18 mouse cellular contexts compared by ENCODE assay signal in the genomic region with DNA sequence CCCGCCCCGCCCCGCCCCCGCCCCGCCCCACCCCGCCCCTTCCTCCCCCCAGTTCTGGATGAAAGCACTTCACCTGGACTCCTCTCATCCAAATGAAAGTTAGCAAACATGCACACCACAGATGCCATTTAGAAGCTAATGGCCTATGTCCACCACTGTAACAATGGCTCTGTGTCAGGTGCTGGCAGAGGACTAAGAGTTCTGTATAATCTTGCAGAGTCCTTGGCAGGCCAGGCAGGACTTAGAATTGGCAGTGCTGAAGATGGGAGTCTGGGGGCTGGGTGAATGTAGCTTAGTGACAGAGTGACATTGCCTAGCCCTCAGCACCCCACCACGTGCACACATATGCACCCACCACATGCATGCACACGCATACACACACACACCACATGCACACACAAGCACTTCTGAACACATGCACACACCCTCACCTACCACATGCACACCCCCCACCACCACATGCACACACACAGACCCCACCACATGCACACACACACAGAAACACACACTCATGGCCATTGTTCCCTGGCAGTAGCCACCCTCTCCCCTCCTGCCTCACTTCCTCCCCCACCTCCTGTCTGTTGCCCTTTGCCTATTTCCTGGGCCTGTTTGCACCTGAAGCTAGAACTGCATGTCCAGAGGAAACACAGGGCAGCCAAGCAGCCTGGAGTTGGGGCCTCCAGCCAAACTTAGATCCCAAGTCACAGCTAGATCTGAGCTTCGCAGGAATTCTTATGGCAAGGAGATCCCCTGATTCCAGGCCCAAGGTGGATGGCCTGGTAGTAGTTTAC. TPM values are rescaled to one million over a fixed set of nuclear protein-coding genes. Genes with fewer than 3 reads are reported as not detected.
A peak's percentile ranks its signal among the peaks of the same experiment; 100 is the strongest.
DNase-seq lines count a peak whose midpoint lies in the region; ATAC-seq and TF ChIP-seq lines count a peak whose summit lies in the region.
"Had no signal": no experiment of that assay in that cellular context is flagged by ENCODE, and none has a peak within 500 bp of the region (broad histone marks: within the 10 kb centered on the region; RNA-seq: fewer than 3 reads in every experiment).

No protein-coding gene starts in this region.

- no peaks in the 10 kb centered on the region for H3K9me3 ChIP-seq in heart, embryonic 11.5 days (replicated peaks; ENCODE audit: control insufficient read depth, low read length)
- H3K9me3 ChIP-seq in liver, postnatal 0 days (ENCODE audit: low read length) = no peaks in the 10 kb centered on the region
- H3K9me3 ChIP-seq in stomach, embryonic 16.5 days (replicated peaks; ENCODE audit: control insufficient read depth, low read length) = no peaks in the 10 kb centered on the region
- H3K9me3 ChIP-seq: forebrain, embryonic 12.5 days; limb, embryonic 12.5 days; liver, embryonic 13.5 days had no signal

- H3K9ac ChIP-seq in heart, adult 2 months (ENCODE audit: low read depth, low read length) = no peak overlapping the region
- no peak overlapping the region for H3K9ac ChIP-seq in heart, embryonic 11.5 days (ENCODE audit: low read depth, low read length)
- no peak overlapping the region for H3K9ac ChIP-seq in liver, adult 2 months (ENCODE audit: low read depth, low read length)
- H3K9ac ChIP-seq in liver, postnatal 0 days (replicated peaks) = no peak overlapping the region
- H3K9ac ChIP-seq in stomach, embryonic 16.5 days (ENCODE audit: low read length) = no peak overlapping the region
- H3K9ac ChIP-seq: forebrain, embryonic 12.5 days; limb, embryonic 12.5 days; liver, embryonic 13.5 days had no signal

- TF ChIP-seq CTCF in heart, adult 2 months (IDR thresholded peaks at IDR 0.05) = no peak
- no peak for TF ChIP-seq CTCF in liver, adult 2 months (IDR thresholded peaks at IDR 0.05; ENCODE audit: low read depth, low read length)
- no peak for TF ChIP-seq CTCF in liver, postnatal 0 days (IDR thresholded peaks at IDR 0.05; ENCODE audit: low read depth)

- H3K4me3 ChIP-seq in heart, adult 2 months = no peak overlapping the region
- H3K4me3 ChIP-seq in heart, embryonic 11.5 days (ENCODE audit: low read depth, low read length) = no peak overlapping the region
- H3K4me3 ChIP-seq in liver, adult 2 months (ENCODE audit: insufficient read depth, low read depth, low read length) = no peak overlapping the region
- H3K4me3 ChIP-seq in liver, postnatal 0 days (ENCODE audit: low read depth, low read length) = no peak overlapping the region
- no peak overlapping the region for H3K4me3 ChIP-seq in stomach, embryonic 16.5 days (replicated peaks; ENCODE audit: low read length)
- H3K4me3 ChIP-seq: forebrain, embryonic 12.5 days; limb, embryonic 12.5 days; liver, embryonic 13.5 days had no signal

- no peak overlapping the region for H3K27ac ChIP-seq in heart, adult 2 months
- H3K27ac ChIP-seq in heart, embryonic 11.5 days (ENCODE audit: low read depth, low read length) = no peak overlapping the region
- no peak overlapping the region for H3K27ac ChIP-seq in liver, adult 2 months (replicated peaks; ENCODE audit: insufficient read depth, low read depth, low read length)
- no peak overlapping the region for H3K27ac ChIP-seq in liver, postnatal 0 days (ENCODE audit: low read depth)
- H3K27ac ChIP-seq in stomach, embryonic 16.5 days (ENCODE audit: low read length) = no peak overlapping the region
- H3K27ac ChIP-seq: forebrain, embryonic 12.5 days; limb, embryonic 12.5 days; liver, embryonic 13.5 days had no signal

- no peaks in the 10 kb centered on the region for H3K79me2 ChIP-seq in heart, adult 2 months (replicated peaks; ENCODE audit: control insufficient read depth, insufficient read depth, low read length)
- H3K79me2 ChIP-seq in liver, adult 2 months (ENCODE audit: control insufficient read depth, insufficient read depth, low read length) = no peaks in the 10 kb centered on the region

- H3K36me3 ChIP-seq in heart, adult 2 months (ENCODE audit: control insufficient read depth, insufficient read depth, low read length) = no peaks in the 10 kb centered on the region
- H3K36me3 ChIP-seq in heart, embryonic 11.5 days (ENCODE audit: control insufficient read depth, insufficient read depth, low read length) = no peaks in the 10 kb centered on the region
- H3K36me3 ChIP-seq in liver, adult 2 months (ENCODE audit: control insufficient read depth, insufficient read depth, low read length) = no peaks in the 10 kb centered on the region
- no peaks in the 10 kb centered on the region for H3K36me3 ChIP-seq in liver, postnatal 0 days (replicated peaks; ENCODE audit: insufficient read depth, low read length)
- H3K36me3 ChIP-seq in stomach, embryonic 16.5 days (ENCODE audit: control insufficient read depth, insufficient read depth, low read length) = no peaks in the 10 kb centered on the region
- H3K36me3 ChIP-seq: forebrain, embryonic 12.5 days; limb, embryonic 12.5 days; liver, embryonic 13.5 days had no signal

- H3K4me1 ChIP-seq in heart, adult 2 months (ENCODE audit: control insufficient read depth, insufficient read depth, low read length) = peaks cover 6% of the 10 kb centered on the region
- no peaks in the 10 kb centered on the region for H3K4me1 ChIP-seq in heart, embryonic 11.5 days (ENCODE audit: control insufficient read depth, insufficient read depth, low read length)
- peaks cover 24% of the 10 kb centered on the region for H3K4me1 ChIP-seq in liver, adult 2 months (ENCODE audit: control insufficient read depth, insufficient read depth, low read length)
- H3K4me1 ChIP-seq in liver, postnatal 0 days (ENCODE audit: insufficient read depth) = peaks cover 14% of the 10 kb centered on the region; the same call in 1 of the 2 replicates
- H3K4me1 ChIP-seq in stomach, embryonic 16.5 days (ENCODE audit: control insufficient read depth, insufficient read depth, low read length) = no peaks in the 10 kb centered on the region
- H3K4me1 ChIP-seq: forebrain, embryonic 12.5 days; limb, embryonic 12.5 days had no signal

- no peak overlapping the region for H3K4me2 ChIP-seq in heart, embryonic 11.5 days
- no peak overlapping the region for H3K4me2 ChIP-seq in liver, postnatal 0 days (ENCODE audit: low read depth, low read length)
- no peak overlapping the region for H3K4me2 ChIP-seq in stomach, embryonic 16.5 days (ENCODE audit: low read depth, low read length)
- H3K4me2 ChIP-seq: forebrain, embryonic 12.5 days; limb, embryonic 12.5 days; liver, embryonic 13.5 days had no signal

- intact Hi-C loops in heart, adult 2 months (cut with DNase I) = no loop called here

- no peaks in the 10 kb centered on the region for H3K27me3 ChIP-seq in heart, adult 2 months (ENCODE audit: control insufficient read depth, insufficient read depth, low read length)
- no peaks in the 10 kb centered on the region for H3K27me3 ChIP-seq in heart, embryonic 11.5 days (ENCODE audit: control insufficient read depth, insufficient read depth, low read length)
- no peaks in the 10 kb centered on the region for H3K27me3 ChIP-seq in liver, adult 2 months (ENCODE audit: control insufficient read depth, insufficient read depth, low read length)
- H3K27me3 ChIP-seq in liver, postnatal 0 days (ENCODE audit: insufficient read depth, low read length) = no peaks in the 10 kb centered on the region
- H3K27me3 ChIP-seq in stomach, embryonic 16.5 days (ENCODE audit: control insufficient read depth, insufficient read depth, low read length) = no peaks in the 10 kb centered on the region
- H3K27me3 ChIP-seq: forebrain, embryonic 12.5 days; limb, embryonic 12.5 days; liver, embryonic 13.5 days had no signal

- 77% methylated on average over 9 of the region's 9 CpGs for WGBS in heart, adult 2 months
- 82% methylated on average over 9 of the region's 9 CpGs for WGBS in heart, embryonic 11.5 days (ENCODE audit: insufficient replicate concordance)
- 76% methylated on average over 9 of the region's 9 CpGs for WGBS in liver, adult 2 months
- WGBS in liver, postnatal 0 days (ENCODE audit: insufficient replicate concordance) = 78% methylated on average over 9 of the region's 9 CpGs
- 76% methylated on average over 9 of the region's 9 CpGs for WGBS in stomach, embryonic 16.5 days

- no peak for DNase-seq in heart, adult 2 months
- DNase-seq in liver, adult 2 months (ENCODE audit: extremely low read depth, low read depth, low spot score) = peak; percentile 63
- no peak for DNase-seq in liver, postnatal 0 days
- DNase-seq in CD4-positive, CD25-positive, alpha-beta regulatory T cell, adult 2 months (ENCODE audit: low read depth, low spot score) = peak; percentile 37
- no peak for DNase-seq in right cerebral cortex, postnatal 14 days
- no peak for DNase-seq in natural killer cell, adult 2 months (ENCODE audit: low spot score in 2 of 2)
- DNase-seq: adrenal gland, adult 8-10 months; cerebellum, adult 9-11 months; gastrocnemius, postnatal 14 days; kidney, adult 11 months; kidney, postnatal 4 days; liver, embryonic 13.5 days; midbrain, embryonic 14.5 days had no signal

- no peak for TF ChIP-seq POLR2A in heart, adult 2 months (IDR thresholded peaks at IDR 0.05; ENCODE audit: insufficient read depth, low read depth, low read length)
- no peak for TF ChIP-seq POLR2A in liver, adult 2 months (IDR thresholded peaks at IDR 0.05; ENCODE audit: extremely low read depth, insufficient read depth, low read length)

- ATAC-seq in heart, embryonic 11.5 days (replicated peaks; ENCODE audit: insufficient number of reproducible peaks, low FRiP score, low TSS enrichment) = no peak
- ATAC-seq in liver, postnatal 0 days = no peak
- peak; percentile 11; the same call in 1 of the 2 replicates for ATAC-seq in stomach, embryonic 16.5 days (ENCODE audit: insufficient read depth, low FRiP score)
- ATAC-seq: lung, postnatal 0 days had no signal

- TF ChIP-seq EP300 in heart, adult 2 months (IDR thresholded peaks at IDR 0.05; ENCODE audit: insufficient read depth, low read depth, low read length) = 0 out of 2 replicates have a peak, but pooled peaks have one; percentile 5
- no peak for TF ChIP-seq EP300 in liver, postnatal 0 days (IDR thresholded peaks at IDR 0.05; ENCODE audit: low read depth)

RNA-seq across cellular contexts. Expression of a gene that starts 8.5 kb away (rescaled TPM):
- 100 to 1,000 TPM; 108 to 129 TPM for total RNA-seq in heart, adult 2 months (2021)
- 64.9 and 79.4 TPM in 2 replicates for polyA plus RNA-seq in heart, adult 2 months (2012; rRNA removed)
- polyA plus RNA-seq in heart, embryonic 11.5 days (2014; fragmentation: Nextera tagmentation; extraction: Ambion mirVana) = 16.0 and 23.5 TPM in 2 replicates
- 26.5 and 42.6 TPM in 2 replicates for total RNA-seq in liver, adult 2 months (2014; rRNA removed)
- polyA plus RNA-seq in liver, adult 2 months (2012; rRNA removed) = 152 and 163 TPM in 2 replicates
- 17.7 and 18.0 TPM in 2 replicates for polyA plus RNA-seq in liver, postnatal 0 days (2015; fragmentation: Nextera tagmentation; extraction: Ambion mirVana)
- 8.7 and 9.5 TPM in 2 replicates for polyA plus RNA-seq in stomach, embryonic 16.5 days (2015; fragmentation: Nextera tagmentation; extraction: Ambion mirVana)

RNA-seq across cellular contexts. Expression of a gene that starts 26.0 kb away (rescaled TPM):
- total RNA-seq in heart, adult 2 months (2021) = 1 to 10 TPM; 8.9 to 9.8 TPM
- polyA plus RNA-seq in heart, adult 2 months (2012; rRNA removed) = 15.4 and 17.3 TPM in 2 replicates
- polyA plus RNA-seq in heart, embryonic 11.5 days (2014; fragmentation: Nextera tagmentation; extraction: Ambion mirVana) = 4.7 and 7.1 TPM in 2 replicates
- total RNA-seq in liver, adult 2 months (2014; rRNA removed) = 4.6 and 9.9 TPM in 2 replicates
- 5.8 and 9.6 TPM in 2 replicates for polyA plus RNA-seq in liver, adult 2 months (2012; rRNA removed)
- 16.3 and 16.8 TPM in 2 replicates for polyA plus RNA-seq in liver, postnatal 0 days (2015; fragmentation: Nextera tagmentation; extraction: Ambion mirVana)
- polyA plus RNA-seq in stomach, embryonic 16.5 days (2015; fragmentation: Nextera tagmentation; extraction: Ambion mirVana) = 12.3 and 13.8 TPM in 2 replicates

RNA-seq across cellular contexts. Expression of a gene that starts 42.5 kb away (rescaled TPM):
- 10 to 100 TPM; 55.7 to 58.7 TPM for total RNA-seq in heart, adult 2 months (2021)
- polyA plus RNA-seq in heart, adult 2 months (2012; rRNA removed) = 75.8 and 82.4 TPM in 2 replicates
- 12.3 and 12.7 TPM in 2 replicates for polyA plus RNA-seq in heart, embryonic 11.5 days (2014; fragmentation: Nextera tagmentation; extraction: Ambion mirVana)
- total RNA-seq in liver, adult 2 months (2014; rRNA removed) = 9.3 and 13.2 TPM in 2 replicates
- polyA plus RNA-seq in liver, adult 2 months (2012; rRNA removed) = 26.5 and 45.6 TPM in 2 replicates
- 2.1 and 2.2 TPM in 2 replicates for polyA plus RNA-seq in liver, postnatal 0 days (2015; fragmentation: Nextera tagmentation; extraction: Ambion mirVana)
- polyA plus RNA-seq in stomach, embryonic 16.5 days (2015; fragmentation: Nextera tagmentation; extraction: Ambion mirVana) = 13.8 and 14.7 TPM in 2 replicates

Comparison
In these comparisons a context has a peak if more than half of its experiments do, and no peak if none do; other contexts are left out.
1. DNase-seq: peak in liver, adult 2 months (single experiment) and CD4-positive, CD25-positive, alpha-beta regulatory T cell, adult 2 months (single experiment); none in heart, adult 2 months (0 of 2), liver, postnatal 0 days (single experiment), right cerebral cortex, postnatal 14 days (single experiment) and natural killer cell, adult 2 months (0 of 2).